Mouse (Mus musculus): ENCODE data around the gene Plekhg1. TPM values are rescaled to one million over a fixed set of nuclear protein-coding genes. Genes with fewer than 3 reads are reported as not detected.

Plekhg1 gene
- polyA plus RNA-seq, 1 experiment from 2014 or later, result 16.9 TPM

DNA sequence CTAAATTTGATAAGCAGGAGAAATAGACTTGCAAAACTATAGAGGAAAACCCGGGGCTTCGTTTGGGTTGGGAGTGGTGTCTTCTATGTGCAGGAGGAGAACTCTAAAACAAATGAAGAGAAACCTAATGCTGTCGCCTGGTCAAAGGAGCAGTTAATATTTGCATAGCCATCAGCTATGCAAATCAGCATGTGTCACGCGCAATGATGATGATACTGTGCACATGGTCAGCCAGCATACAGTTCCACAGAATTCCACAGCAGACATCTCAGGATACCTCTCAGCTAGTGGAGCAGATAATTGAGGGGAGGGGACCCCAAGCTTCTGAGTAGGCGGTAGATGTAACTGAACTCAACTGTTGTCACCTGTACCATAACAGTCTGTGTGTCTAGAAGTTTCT is 133.3 kb downstream of the Plekhg1 start:
- Histone ChIP-seq H3K4me3 (ENCODE audit: low read length) (no peak overlapping the region), H3K4me2 (replicated peaks; ENCODE audit: low read depth, low read length) (no peak overlapping the region), H3K36me3 (ENCODE audit: control insufficient read depth, insufficient read depth, low read length) (peaks cover 5% of the 10 kb centered on the region; the same call in 1 of the 2 replicates), H3K4me1 (ENCODE audit: control insufficient read depth, insufficient read depth, low read length) (0 out of 2 replicates have a peak, but pooled peaks cover 3% of the 10 kb centered on the region), H3K27ac (ENCODE audit: low read depth, low read length) (no peak overlapping the region), H3K9ac (ENCODE audit: low read depth, low read length) (no peak overlapping the region), H3K9me3 (ENCODE audit: control insufficient read depth, low read length) (no peaks in the 10 kb centered on the region), H3K27me3 (ENCODE audit: control insufficient read depth, insufficient read depth, low read length) (no peaks in the 10 kb centered on the region)
- WGBS, result 94% methylated on average over 6 of the region's 6 CpGs
- no peak for ATAC-seq (ENCODE audit: low FRiP score, low TSS enrichment)

DNA sequence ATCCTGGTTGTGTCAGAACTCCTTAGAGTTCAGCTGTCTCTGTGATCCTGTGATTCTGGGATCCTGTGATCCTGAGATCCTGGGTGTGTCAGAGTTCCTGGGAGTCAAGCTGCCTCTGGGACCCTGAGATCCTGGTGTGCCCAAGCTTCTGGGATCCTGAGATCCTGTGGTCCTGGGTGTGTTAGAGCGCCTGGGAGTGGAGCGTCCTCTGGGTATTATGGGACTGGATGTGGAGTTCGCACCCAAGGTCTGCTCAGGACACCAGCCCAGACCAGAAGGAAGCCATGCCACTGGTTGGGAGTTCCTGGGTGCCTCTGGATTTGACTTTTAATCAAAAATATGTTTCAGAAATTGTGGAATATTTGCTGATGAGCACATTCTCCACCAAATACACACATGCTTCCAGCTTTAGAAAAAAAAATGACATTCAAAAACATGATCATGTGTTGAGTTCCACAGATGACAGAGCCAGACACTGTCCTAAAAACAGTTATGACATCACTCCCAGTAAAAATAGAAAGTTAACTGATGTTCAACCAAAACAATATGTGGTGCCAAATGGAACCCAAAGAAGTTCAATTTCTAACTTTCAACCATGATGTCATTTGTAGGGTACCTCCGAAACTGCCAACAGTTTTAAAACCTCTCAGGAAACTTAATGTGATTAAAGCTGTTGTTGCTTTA is 137.8 kb downstream of the Plekhg1 start:
- H3K4me2 ChIP-seq (replicated peaks; ENCODE audit: low read depth, low read length), result no peak overlapping the region
- no peak overlapping the region for H3K4me3 ChIP-seq (ENCODE audit: low read length)
- ATAC-seq (ENCODE audit: low FRiP score, low TSS enrichment), result no peak
- no peaks in the 10 kb centered on the region for H3K27me3 ChIP-seq (ENCODE audit: control insufficient read depth, insufficient read depth, low read length)
- H3K36me3 ChIP-seq (ENCODE audit: control insufficient read depth, insufficient read depth, low read length), result peaks cover 5% of the 10 kb centered on the region; the same call in 1 of the 2 replicates
- no peak overlapping the region for H3K27ac ChIP-seq (ENCODE audit: low read depth, low read length)
- H3K9me3 ChIP-seq (ENCODE audit: control insufficient read depth, low read length), result no peaks in the 10 kb centered on the region
- WGBS, result 93% methylated on average over 4 of the region's 4 CpGs
- H3K9ac ChIP-seq (ENCODE audit: low read depth, low read length), result no peak overlapping the region
- H3K4me1 ChIP-seq (ENCODE audit: control insufficient read depth, insufficient read depth, low read length), result no peaks in the 10 kb centered on the region

DNA sequence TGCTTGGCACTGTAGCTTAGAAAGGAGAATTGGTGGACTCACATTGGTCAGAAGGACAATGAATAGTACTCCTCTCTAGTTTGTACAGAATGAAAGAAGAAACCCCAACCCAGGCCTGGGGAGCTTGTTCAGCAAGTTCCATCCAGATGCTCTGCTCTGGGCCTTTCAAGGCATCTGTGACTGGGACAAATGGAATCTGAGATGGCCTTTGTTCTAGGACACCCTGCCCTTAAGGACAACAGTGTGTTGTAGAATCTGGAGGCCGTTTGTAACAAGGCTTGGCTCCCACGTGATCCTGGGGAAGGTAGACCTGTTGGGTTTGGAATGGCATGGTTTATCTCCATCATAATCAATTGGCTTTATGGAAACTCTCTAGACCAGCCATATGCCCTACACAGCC is 141.0 kb downstream of the Plekhg1 start:
- no peaks in the 10 kb centered on the region for H3K4me1 ChIP-seq (ENCODE audit: control insufficient read depth, insufficient read depth, low read length)
- H3K27me3 ChIP-seq (ENCODE audit: control insufficient read depth, insufficient read depth, low read length), result no peaks in the 10 kb centered on the region
- H3K9me3 ChIP-seq (ENCODE audit: control insufficient read depth, low read length), result no peaks in the 10 kb centered on the region
- H3K27ac ChIP-seq (ENCODE audit: low read depth, low read length), result no peak overlapping the region
- ATAC-seq (ENCODE audit: low FRiP score, low TSS enrichment), result no peak
- H3K4me2 ChIP-seq (replicated peaks; ENCODE audit: low read depth, low read length), result no peak overlapping the region
- no peak overlapping the region for H3K9ac ChIP-seq (ENCODE audit: low read depth, low read length)
- H3K36me3 ChIP-seq (ENCODE audit: control insufficient read depth, insufficient read depth, low read length), result no peaks in the 10 kb centered on the region
- H3K4me3 ChIP-seq (ENCODE audit: low read length), result no peak overlapping the region
- WGBS, result 45% methylated on average over 2 of the region's 2 CpGs

DNA sequence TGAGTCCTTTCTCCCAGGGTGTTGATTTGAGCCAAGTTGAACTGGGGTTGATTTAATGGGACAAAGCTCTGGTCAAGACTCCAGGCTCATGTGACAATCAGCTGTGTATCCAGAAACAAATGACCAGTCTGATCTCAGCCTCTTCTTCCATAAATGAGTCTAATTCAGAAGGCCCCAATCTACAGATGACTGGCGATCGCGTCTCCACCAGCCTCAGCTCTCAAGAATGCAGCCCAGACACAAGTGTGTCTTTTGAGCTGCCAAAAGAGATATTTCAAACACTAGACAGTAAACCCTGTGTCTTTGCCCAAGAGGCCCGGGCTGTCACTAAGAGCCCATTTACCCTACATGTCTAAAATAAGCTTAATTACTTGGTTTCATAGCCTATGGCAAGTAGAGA is 148.3 kb downstream of the Plekhg1 start:
- no peaks in the 10 kb centered on the region for H3K36me3 ChIP-seq (ENCODE audit: control insufficient read depth, insufficient read depth, low read length)
- no peaks in the 10 kb centered on the region for H3K9me3 ChIP-seq (ENCODE audit: control insufficient read depth, low read length)
- no peak for ATAC-seq (ENCODE audit: low FRiP score, low TSS enrichment)
- no peak overlapping the region for H3K9ac ChIP-seq (ENCODE audit: low read depth, low read length)
- H3K4me2 ChIP-seq (replicated peaks; ENCODE audit: low read depth, low read length), result no peak overlapping the region
- H3K4me1 ChIP-seq (ENCODE audit: control insufficient read depth, insufficient read depth, low read length), result peaks cover 11% of the 10 kb centered on the region
- no peaks in the 10 kb centered on the region for H3K27me3 ChIP-seq (ENCODE audit: control insufficient read depth, insufficient read depth, low read length)
- WGBS, result 93% methylated on average over 4 of the region's 4 CpGs
- H3K27ac ChIP-seq (ENCODE audit: low read depth, low read length), result no peak overlapping the region
- H3K4me3 ChIP-seq (ENCODE audit: low read length), result no peak overlapping the region

DNA sequence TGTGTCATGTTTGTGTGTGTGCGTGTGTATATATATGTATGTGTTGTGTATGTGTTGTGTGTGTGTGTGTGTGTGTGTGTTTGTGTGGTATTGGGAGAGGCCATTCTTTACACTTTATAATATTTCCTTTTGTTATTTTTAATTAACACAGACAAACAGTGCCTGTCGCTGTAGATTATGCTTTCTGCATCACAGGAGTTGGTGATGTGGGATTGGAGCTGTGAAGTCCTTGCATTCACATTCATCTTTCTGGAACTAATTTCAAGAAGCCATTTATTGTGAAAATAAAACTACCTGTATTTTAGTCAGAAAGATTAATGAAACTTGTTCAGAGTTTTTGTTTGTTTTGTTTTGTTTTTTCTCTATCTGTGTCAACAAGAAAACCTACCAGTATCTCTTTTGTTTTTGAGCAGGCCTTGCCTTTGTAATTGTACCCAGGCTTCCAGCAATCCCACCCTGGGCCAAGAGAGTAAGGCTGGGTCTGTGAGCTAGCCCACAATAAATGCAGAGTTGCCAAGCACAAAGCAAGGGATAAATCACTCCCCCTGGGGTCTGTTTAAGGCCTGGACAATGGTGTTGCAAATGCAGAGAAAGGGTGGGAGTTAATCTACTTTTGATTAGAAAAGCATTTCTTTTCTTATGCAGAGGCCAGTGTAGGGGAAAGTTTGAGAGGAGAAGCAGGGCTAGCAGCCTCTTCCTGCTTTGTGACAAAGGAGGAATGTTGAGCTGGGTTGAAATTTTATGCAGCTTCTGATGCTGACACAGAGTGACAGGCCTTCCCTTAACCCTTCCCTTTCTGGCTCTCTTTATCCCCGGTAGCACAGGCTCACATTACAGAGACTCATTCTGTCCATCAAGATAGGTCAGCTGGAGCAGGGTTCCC is 151.5 kb downstream of the Plekhg1 start:
- Histone ChIP-seq H3K9me3 (ENCODE audit: control insufficient read depth, low read length) (no peaks in the 10 kb centered on the region), H3K4me3 (ENCODE audit: low read length) (no peak overlapping the region), H3K27ac (ENCODE audit: low read depth, low read length) (peak overlapping the region; percentile 71), H3K9ac (ENCODE audit: low read depth, low read length) (no peak overlapping the region), H3K4me1 (ENCODE audit: control insufficient read depth, insufficient read depth, low read length) (peaks cover 16% of the 10 kb centered on the region), H3K4me2 (replicated peaks; ENCODE audit: low read depth, low read length) (no peak overlapping the region), H3K27me3 (ENCODE audit: control insufficient read depth, insufficient read depth, low read length) (no peaks in the 10 kb centered on the region), H3K36me3 (ENCODE audit: control insufficient read depth, insufficient read depth, low read length) (no peaks in the 10 kb centered on the region)
- ATAC-seq (ENCODE audit: low FRiP score, low TSS enrichment), result peak; percentile 51; the same call in 1 of the 2 replicates
- WGBS, result 40% methylated on average over 3 of the region's 3 CpGs

DNA sequence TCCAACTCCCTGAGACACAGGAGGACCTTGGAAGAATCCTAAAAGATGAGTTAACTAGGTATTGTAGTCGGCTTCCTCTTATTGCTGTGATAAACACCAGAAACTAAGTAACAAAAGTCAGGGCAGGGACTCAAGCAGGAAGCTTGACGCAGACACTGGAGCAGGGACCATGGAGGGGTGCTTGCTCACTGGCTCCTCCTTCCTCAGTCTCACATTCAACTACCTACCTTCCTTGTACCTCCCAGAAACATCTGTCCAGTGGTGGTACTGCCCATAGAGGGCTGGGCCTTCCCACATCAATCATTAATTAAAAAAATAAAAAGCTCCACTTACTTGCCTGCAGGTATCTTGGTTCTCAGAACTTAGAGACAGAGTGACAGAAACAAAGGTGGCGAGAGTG is 152.2 kb downstream of the Plekhg1 start:
- WGBS, result 45% methylated on average over 3 of the region's 3 CpGs
- H3K9ac ChIP-seq (ENCODE audit: low read depth, low read length), result no peak overlapping the region
- no peak overlapping the region for H3K4me3 ChIP-seq (ENCODE audit: low read length)
- ATAC-seq (ENCODE audit: low FRiP score, low TSS enrichment), result peak; percentile 55; the same call in 1 of the 2 replicates
- no peaks in the 10 kb centered on the region for H3K27me3 ChIP-seq (ENCODE audit: control insufficient read depth, insufficient read depth, low read length)
- no peaks in the 10 kb centered on the region for H3K36me3 ChIP-seq (ENCODE audit: control insufficient read depth, insufficient read depth, low read length)
- H3K4me1 ChIP-seq (ENCODE audit: control insufficient read depth, insufficient read depth, low read length), result peaks cover 16% of the 10 kb centered on the region
- H3K27ac ChIP-seq (ENCODE audit: low read depth, low read length), result peak overlapping the region; percentile 71
- no peak overlapping the region for H3K4me2 ChIP-seq (replicated peaks; ENCODE audit: low read depth, low read length)
- H3K9me3 ChIP-seq (ENCODE audit: control insufficient read depth, low read length), result no peaks in the 10 kb centered on the region

DNA sequence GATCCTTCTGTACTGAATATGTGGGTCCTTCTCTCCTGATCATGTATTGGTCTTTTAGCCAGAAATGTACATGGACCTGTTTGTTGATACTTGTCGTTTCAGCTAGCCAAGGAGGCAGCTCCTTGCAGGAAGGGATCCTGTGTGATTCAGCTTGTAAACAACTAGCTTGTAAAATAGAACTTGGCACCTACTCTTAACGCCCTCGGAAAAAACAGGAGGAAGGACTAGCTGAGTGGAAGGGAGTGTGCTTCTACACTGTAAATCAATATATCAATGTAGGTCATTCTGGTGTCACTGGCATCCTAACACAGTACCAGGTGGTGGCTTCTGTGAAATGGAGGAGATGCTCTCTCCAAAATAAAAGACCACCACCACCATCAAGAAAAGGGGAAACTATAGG is 157.9 kb downstream of the Plekhg1 start:
- H3K36me3 ChIP-seq (ENCODE audit: control insufficient read depth, insufficient read depth, low read length), result no peaks in the 10 kb centered on the region
- 23% methylated on average over 3 of the region's 3 CpGs for WGBS

DNA sequence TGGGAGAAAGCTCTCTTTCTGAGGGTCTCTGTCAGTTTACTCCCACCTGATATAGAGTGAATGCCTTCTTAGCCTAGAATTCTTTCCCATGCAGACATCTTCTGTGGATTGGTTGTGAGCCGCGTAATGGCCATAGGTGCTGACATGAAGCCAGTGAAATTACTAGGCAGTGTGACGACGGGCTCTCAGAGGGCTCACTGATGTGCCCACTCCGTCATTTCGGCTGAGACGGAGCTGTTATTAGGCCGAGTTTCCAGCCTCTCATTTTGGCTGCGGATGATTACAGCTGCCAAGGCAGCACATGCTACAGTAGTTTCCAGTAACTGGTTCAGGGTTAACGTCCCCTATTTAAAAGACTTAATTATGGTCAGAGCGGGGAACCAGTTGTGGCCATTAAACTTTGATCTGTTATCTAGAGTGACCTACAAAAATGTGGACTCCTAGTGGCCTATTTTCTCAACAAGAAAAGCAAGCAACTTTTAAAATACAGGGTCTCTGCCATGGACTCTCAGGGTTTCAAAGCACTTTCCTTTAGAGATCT is 160.3 kb downstream of the Plekhg1 start:
- 66% methylated on average over 11 of the region's 11 CpGs for WGBS
- Histone ChIP-seq H3K4me1 (ENCODE audit: control insufficient read depth, insufficient read depth, low read length) (0 out of 2 replicates have a peak, but pooled peaks cover 3% of the 10 kb centered on the region), H3K9me3 (ENCODE audit: control insufficient read depth, low read length) (no peaks in the 10 kb centered on the region), H3K9ac (ENCODE audit: low read depth, low read length) (no peak overlapping the region), H3K36me3 (ENCODE audit: control insufficient read depth, insufficient read depth, low read length) (no peaks in the 10 kb centered on the region; the same call in 1 of the 2 replicates), H3K27me3 (ENCODE audit: control insufficient read depth, insufficient read depth, low read length) (no peaks in the 10 kb centered on the region), H3K4me3 (ENCODE audit: low read length) (no peak overlapping the region), H3K27ac (ENCODE audit: low read depth, low read length) (no peak overlapping the region), H3K4me2 (replicated peaks; ENCODE audit: low read depth, low read length) (no peak overlapping the region)
- no peak for ATAC-seq (ENCODE audit: low FRiP score, low TSS enrichment)

More for the DNA sequence above, 157.9 kb downstream of the Plekhg1 start:
- Histone ChIP-seq H3K9me3 (ENCODE audit: control insufficient read depth, low read length) (no peaks in the 10 kb centered on the region), H3K9ac (ENCODE audit: low read depth, low read length) (no peak overlapping the region), H3K4me1 (ENCODE audit: control insufficient read depth, insufficient read depth, low read length) (0 out of 2 replicates have a peak, but pooled peaks cover 8% of the 10 kb centered on the region), H3K4me3 (ENCODE audit: low read length) (no peak overlapping the region), H3K4me2 (replicated peaks; ENCODE audit: low read depth, low read length) (no peak overlapping the region), H3K27ac (ENCODE audit: low read depth, low read length) (no peak overlapping the region), H3K27me3 (ENCODE audit: control insufficient read depth, insufficient read depth, low read length) (no peaks in the 10 kb centered on the region)
- ATAC-seq (ENCODE audit: low FRiP score, low TSS enrichment), result no peak

All from kidney, embryonic 14.5 days (tissue).